Comparison of ENCODE assay signal across 18 mouse cellular contexts in genomic region chr4:22480858-22481205, GRCm38 (mm10). TPM values are rescaled to one million over a fixed set of nuclear protein-coding genes. Genes with fewer than 3 reads are reported as not detected.
DNase-seq lines count a peak whose midpoint lies in the region; ATAC-seq and TF ChIP-seq lines count a peak whose summit lies in the region.
"Had no signal": no experiment of that assay in that cellular context is flagged by ENCODE, and none has a peak within 500 bp of the region (broad histone marks: within the 10 kb centered on the region; RNA-seq: fewer than 3 reads in every experiment).

No protein-coding gene starts in this region.

- no peaks in the 10 kb centered on the region for H3K36me3 ChIP-seq in hindbrain, embryonic 12.5 days
- H3K36me3 ChIP-seq in midbrain, embryonic 14.5 days (ENCODE audit: control insufficient read depth, insufficient read depth, low read length), result no peaks in the 10 kb centered on the region
- H3K36me3 ChIP-seq: embryonic facial prominence, embryonic 15.5 days; limb, embryonic 15.5 days had no signal

- peak overlapping the region; percentile 71; the same call in 1 of the 2 replicates for H3K27ac ChIP-seq in left cerebral cortex, adult 2 months
- peak overlapping the region; percentile 93 for H3K27ac ChIP-seq in hindbrain, embryonic 12.5 days
- H3K27ac ChIP-seq in midbrain, embryonic 14.5 days (replicated peaks; ENCODE audit: low read depth, low read length), result peak overlapping the region; percentile 94
- H3K27ac ChIP-seq: embryonic facial prominence, embryonic 15.5 days; heart, adult 2 months; limb, embryonic 15.5 days; macrophage had no signal

- H3K27me3 ChIP-seq in hindbrain, embryonic 12.5 days, result no peaks in the 10 kb centered on the region
- no peaks in the 10 kb centered on the region for H3K27me3 ChIP-seq in midbrain, embryonic 14.5 days (ENCODE audit: control insufficient read depth, insufficient read depth, low read length)

- ATAC-seq in hindbrain, embryonic 12.5 days (ENCODE audit: low FRiP score), result no peak
- ATAC-seq in midbrain, embryonic 14.5 days (ENCODE audit: low FRiP score, low TSS enrichment), result no peak

- peak overlapping the region; percentile 89 for H3K4me2 ChIP-seq in hindbrain, embryonic 12.5 days (replicated peaks)
- peak overlapping the region; percentile 98 for H3K4me2 ChIP-seq in midbrain, embryonic 14.5 days (ENCODE audit: low read length)
- H3K4me2 ChIP-seq: embryonic facial prominence, embryonic 15.5 days; limb, embryonic 15.5 days had no signal

- DNase-seq in left cerebral cortex, adult 2 months (ENCODE audit: extremely low spot score in 1 of 2, low spot score in 2 of 2), result no peak
- no peak for DNase-seq in left cerebral cortex, postnatal 25 days (ENCODE audit: low spot score in 2 of 2)
- peak; percentile 63 for DNase-seq in midbrain, embryonic 14.5 days
- no peak for DNase-seq in right cerebral cortex, postnatal 10 days (ENCODE audit: low spot score in 2 of 2)
- no peak for DNase-seq in left cerebral cortex, adult 8-10 months (ENCODE audit: low spot score in 2 of 2)
- no peak for DNase-seq in cerebellum, adult 18-20 months
- no peak for DNase-seq in spleen, postnatal 4 days (ENCODE audit: low spot score in 2 of 2)
- DNase-seq: adrenal gland, postnatal 10 days; B cell, adult 2 months; cerebellum, postnatal 25 days; heart, adult 2 months; kidney, adult 9 months; lung, adult 2 months had no signal

- peaks cover 21% of the 10 kb centered on the region for H3K4me1 ChIP-seq in hindbrain, embryonic 12.5 days
- H3K4me1 ChIP-seq in midbrain, embryonic 14.5 days (ENCODE audit: control insufficient read depth, insufficient read depth, low read length), result peaks cover 38% of the 10 kb centered on the region

- no peak for TF ChIP-seq CTCF in left cerebral cortex, adult 2 months (IDR thresholded peaks at IDR 0.05)

- H3K9ac ChIP-seq in hindbrain, embryonic 12.5 days, result peak overlapping the region; percentile 71
- H3K9ac ChIP-seq in midbrain, embryonic 14.5 days (replicated peaks; ENCODE audit: low read length), result peak overlapping the region; percentile 70
- H3K9ac ChIP-seq: embryonic facial prominence, embryonic 15.5 days; limb, embryonic 15.5 days had no signal

- H3K4me3 ChIP-seq in left cerebral cortex, adult 2 months, result no peak overlapping the region; the same call in 1 of the 2 replicates
- peak overlapping the region; percentile 35 for H3K4me3 ChIP-seq in hindbrain, embryonic 12.5 days
- H3K4me3 ChIP-seq in midbrain, embryonic 14.5 days (replicated peaks; ENCODE audit: low read depth, low read length), result peak overlapping the region; percentile 96
- H3K4me3 ChIP-seq: embryonic facial prominence, embryonic 15.5 days; heart, adult 2 months; limb, embryonic 15.5 days had no signal

- intact Hi-C loops in left cerebral cortex, adult 2 months (cut with DNase I), result loop anchor here (5.0 kb wide), 1 partner anchor 1121 kb away; no protein-coding TSS in a partner anchor
- intact Hi-C loops in left cerebral cortex, postnatal 25 days (cut with DNase I), result loop anchor here (10.0 kb wide), 1 partner anchor 1734 kb away; no protein-coding TSS in a partner anchor

- no peaks in the 10 kb centered on the region for H3K9me3 ChIP-seq in hindbrain, embryonic 12.5 days (replicated peaks)
- no peaks in the 10 kb centered on the region for H3K9me3 ChIP-seq in midbrain, embryonic 14.5 days (ENCODE audit: control insufficient read depth, low read length)
- H3K9me3 ChIP-seq: embryonic facial prominence, embryonic 15.5 days; limb, embryonic 15.5 days had no signal

- 6% methylated on average over 1 of the region's 1 CpGs for WGBS in hindbrain, embryonic 12.5 days
- 2% methylated on average over 1 of the region's 1 CpGs for WGBS in midbrain, embryonic 14.5 days

RNA-seq across cellular contexts. Expression of gene Pou3f2, which starts 7.3 kb away (rescaled TPM):
- total RNA-seq in left cerebral cortex, adult 2 months (2021), result 10 to 100 TPM; 27.2 TPM
- total RNA-seq in left cerebral cortex, postnatal 25 days (2021), result 10 to 100 TPM; 26.3 to 27.8 TPM
- polyA plus RNA-seq in hindbrain, embryonic 12.5 days (2016; fragmentation: Nextera tagmentation; extraction: Ambion mirVana), result 39.0 and 39.6 TPM in 2 replicates
- polyA plus RNA-seq in midbrain, embryonic 14.5 days (2014; fragmentation: Nextera tagmentation; extraction: Ambion mirVana), result 46.9 and 58.4 TPM in 2 replicates
- total RNA-seq in left cerebral cortex, adult 8-10 months (2022), result 10 to 100 TPM; 20.5 to 24.2 (median 22.6) TPM
- total RNA-seq: heart, adult 2 months; heart, postnatal 25 days had no signal
- polyA plus RNA-seq: heart, adult 2 months; macrophage had no signal
